Mouse (Mus musculus) spleen, adult 12 weeks (tissue): Measurements from ENCODE around the gene Thsd7b.

ENCODE experiments used
- DNase-seq: peaks from one replicate; pipeline ENCODE4 v3.0.0; 2022; ENCODE audit warnings: low spot score

Thsd7b gene

GRCm38 (mm10) chr1:129526967-129527366 is 253.9 kb downstream of the Thsd7b start:
- DNase-seq: no peak

GRCm38 (mm10) chr1:129532206-129532605 is 259.1 kb downstream of the Thsd7b start:
- DNase-seq: no peak

DNA sequence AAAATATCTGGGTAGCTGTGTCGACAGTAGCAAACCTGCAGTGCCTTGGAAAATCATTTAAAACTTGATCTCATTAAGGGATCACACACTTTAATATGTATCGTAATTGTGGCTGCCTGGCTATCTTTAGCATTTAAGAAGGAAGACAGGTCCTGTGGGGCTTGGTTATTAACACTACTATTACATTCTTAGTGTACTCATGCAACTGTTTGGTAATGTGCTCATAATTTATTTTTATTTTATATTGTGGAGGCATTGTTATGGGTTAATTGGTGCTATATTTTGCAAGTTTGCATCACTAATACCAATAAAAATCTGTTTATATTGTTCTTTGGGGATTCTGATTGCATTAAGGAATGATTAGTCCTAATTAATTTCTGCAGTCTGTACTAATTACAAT is 265.4 kb downstream of the Thsd7b start:
- no peak for DNase-seq

GRCm38 (mm10) chr1:129538970-129539369 is 265.9 kb downstream of the Thsd7b start:
- no peak for DNase-seq

GRCm38 (mm10) chr1:129540751-129541150 is 267.6 kb downstream of the Thsd7b start:
- no peak for DNase-seq

GRCm38 (mm10) chr1:129542563-129543146 is 269.6 kb downstream of the Thsd7b start:
- DNase-seq: no peak

- no peak for DNase-seq
Observed at GRCm38 (mm10) chr1:129543169-129543568, 270.1 kb downstream of the Thsd7b start.

DNA sequence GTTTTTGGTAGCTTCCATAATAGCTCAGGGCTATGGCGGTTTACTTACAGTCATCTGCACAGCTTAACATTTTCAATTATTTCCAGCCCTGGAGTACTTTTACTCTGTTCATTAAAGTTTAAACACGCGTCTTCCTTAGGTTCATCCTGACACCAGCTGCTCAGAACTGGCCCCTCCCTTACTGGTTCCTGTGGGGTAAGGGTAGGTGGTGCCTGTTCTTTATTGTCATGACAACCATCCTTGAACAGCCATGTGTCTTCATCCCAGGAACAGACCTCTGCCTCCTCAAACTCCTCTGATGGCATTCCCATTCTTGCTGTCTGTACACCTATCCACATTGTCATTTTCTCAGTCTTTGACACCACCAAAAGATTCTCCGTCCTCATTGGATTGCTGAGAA is 285.0 kb downstream of the Thsd7b start:
- no peak for DNase-seq

DNA sequence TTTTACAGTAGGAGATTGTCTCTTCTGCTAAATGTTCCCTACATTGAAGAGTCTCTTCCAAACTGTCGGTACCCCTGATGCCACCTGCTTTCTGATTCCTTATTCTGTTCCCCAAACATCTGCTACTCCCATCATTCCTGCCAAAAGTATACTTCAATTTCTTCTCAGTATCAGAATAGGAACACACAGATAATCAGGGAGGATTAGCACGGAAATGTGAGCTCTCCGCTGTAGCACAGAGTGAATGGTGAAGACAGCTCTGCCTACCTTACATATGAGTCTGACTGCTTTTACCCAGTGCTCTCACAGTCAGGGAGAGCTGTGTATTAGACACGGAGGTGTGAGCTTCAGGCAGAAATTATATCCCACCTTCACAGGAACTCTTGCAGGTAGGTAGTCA is 286.0 kb downstream of the Thsd7b start:
- no peak for DNase-seq

GRCm38 (mm10) chr1:129559812-129560211 is 286.7 kb downstream of the Thsd7b start:
- DNase-seq: no peak

- no peak for DNase-seq
Observed at GRCm38 (mm10) chr1:129562707-129563106, 289.6 kb downstream of the Thsd7b start.

GRCm38 (mm10) chr1:129570522-129570921 is 297.4 kb downstream of the Thsd7b start:
- no peak for DNase-seq

DNA sequence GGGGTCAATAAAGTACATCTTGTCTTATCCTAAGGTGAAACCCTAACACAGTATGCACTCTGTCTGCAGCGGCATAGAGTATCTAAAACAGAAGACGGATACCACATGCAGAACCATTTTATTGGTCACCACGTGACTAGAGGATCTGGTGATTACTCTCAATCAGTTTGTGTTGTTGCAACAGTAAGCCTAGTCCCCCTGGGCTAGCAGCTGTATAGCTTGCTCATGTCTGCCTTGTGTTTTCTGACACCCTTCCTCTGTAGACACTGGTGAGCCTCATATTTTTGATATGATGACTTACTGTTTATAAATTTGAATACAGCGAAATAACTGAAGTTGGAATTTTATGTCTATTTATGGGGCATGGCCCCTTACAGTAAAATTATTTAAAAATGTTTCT is 306.9 kb downstream of the Thsd7b start:
- no peak for DNase-seq

- no peak for DNase-seq
Observed at GRCm38 (mm10) chr1:129586635-129587034, 313.5 kb downstream of the Thsd7b start.

DNA sequence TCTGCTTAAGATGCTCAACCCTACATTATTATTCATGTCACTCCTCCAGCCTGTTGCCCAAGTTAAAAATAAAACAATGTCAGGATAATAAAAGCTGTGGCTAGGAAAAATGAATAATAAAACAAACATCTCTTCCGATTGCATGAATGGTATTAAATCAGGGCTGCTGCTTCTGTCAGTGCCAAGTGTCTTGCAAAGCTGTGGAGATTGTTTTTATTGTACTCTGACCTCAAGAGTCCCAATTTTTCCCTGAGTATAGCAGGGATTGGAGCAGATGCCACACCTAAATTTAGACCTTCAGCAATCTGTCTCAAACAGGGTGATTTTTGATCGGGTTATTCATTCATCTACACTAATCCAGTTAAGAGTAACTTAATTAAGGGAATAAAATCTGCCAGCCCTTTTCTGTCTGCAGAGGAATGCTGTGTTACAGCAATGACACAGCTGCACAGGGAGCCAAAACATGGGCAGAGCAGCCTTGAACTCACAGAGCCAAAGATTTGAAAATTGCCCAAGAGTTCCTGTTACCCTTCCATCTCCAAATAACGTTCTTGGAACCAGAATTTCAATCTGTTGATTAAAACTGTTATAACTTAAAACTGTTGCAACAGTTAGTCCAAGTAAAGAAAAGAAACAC is 316.4 kb downstream of the Thsd7b start:
- DNase-seq: no peak

- DNase-seq: no peak
Observed at GRCm38 (mm10) chr1:129595447-129595846, 322.3 kb downstream of the Thsd7b start.

- no peak for DNase-seq
Observed at GRCm38 (mm10) chr1:129600933-129601332, 327.8 kb downstream of the Thsd7b start.

DNA sequence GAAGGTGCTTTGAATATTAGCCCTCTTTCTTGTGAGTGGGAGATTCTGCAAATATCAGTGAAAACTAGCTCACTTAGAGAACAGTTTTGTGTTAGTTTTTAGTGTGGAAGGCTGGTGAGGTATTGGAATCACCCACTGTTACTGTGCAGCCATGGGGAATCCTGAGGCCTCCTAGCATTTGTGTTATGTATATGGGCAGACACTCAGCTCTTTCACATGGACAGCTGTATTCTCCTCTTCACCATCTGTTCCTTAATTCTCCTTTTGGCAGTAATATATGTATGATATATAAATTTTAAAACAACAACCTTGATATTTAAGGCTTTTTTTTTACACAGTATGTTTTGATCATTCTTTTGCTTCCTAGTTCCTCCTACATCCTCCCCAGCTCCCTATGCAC is 329.2 kb downstream of the Thsd7b start:
- DNase-seq: no peak

- DNase-seq: no peak
Observed at GRCm38 (mm10) chr1:129608395-129608794, 335.3 kb downstream of the Thsd7b start.

- DNase-seq: no peak
Observed at GRCm38 (mm10) chr1:129616080-129616479, 343.0 kb downstream of the Thsd7b start.

GRCm38 (mm10) chr1:129619440-129620301 is 346.6 kb downstream of the Thsd7b start:
- DNase-seq: no peak

GRCm38 (mm10) chr1:129624519-129624918 is 351.4 kb downstream of the Thsd7b start:
- DNase-seq: no peak

DNA sequence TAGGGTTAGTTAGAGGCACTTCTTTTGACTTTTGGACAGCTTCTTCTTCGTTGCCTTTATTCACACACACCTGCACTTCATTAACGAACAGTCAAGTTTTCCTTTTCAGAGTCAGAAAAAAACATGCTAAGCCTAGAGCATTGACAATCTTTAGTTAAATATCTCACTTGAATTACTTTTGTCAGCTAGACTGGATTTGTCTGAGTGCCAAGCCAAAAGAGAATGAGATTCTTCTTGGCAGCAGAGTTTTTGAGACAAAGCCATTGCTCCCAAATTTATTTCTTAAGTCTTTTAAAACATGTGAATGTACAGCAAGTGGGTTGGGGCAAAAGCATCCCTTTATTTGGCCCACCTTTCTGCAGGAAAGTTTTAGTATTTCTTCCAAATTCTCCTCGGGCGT is 362.0 kb downstream of the Thsd7b start:
- no peak for DNase-seq
